Mouse (Mus musculus) cerebellum, adult 8-10 months (tissue): ENCODE results near the gene Triml2.

Source experiments
- DNase-seq: peaks from one replicate; pipeline ENCODE4 v3.0.0; 2022

Triml2 gene

GRCm38 (mm10) chr8:43180054-43180690 is at the start of gene Triml2:
Gene Triml2 (plus strand): TSS chr8:43180541.
- DNase-seq, result no peak

DNA sequence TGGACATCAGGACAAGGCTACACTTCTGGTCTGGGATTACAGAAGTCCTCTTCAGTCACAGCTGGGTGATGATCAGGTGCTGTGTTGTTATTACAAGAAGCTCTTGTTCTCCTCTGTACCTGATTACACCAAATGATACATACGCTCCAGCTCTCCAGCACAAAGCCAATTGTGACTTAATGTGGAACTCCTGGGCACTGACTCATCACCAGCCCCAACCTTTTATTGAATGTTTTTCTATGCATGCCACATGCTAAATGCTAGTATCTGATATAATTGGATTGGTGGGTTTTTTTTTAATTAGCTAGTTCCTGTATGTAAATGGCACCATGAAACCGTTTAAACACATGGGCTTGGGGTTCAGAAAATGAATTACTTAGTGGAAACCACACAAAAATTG is 39.0 kb upstream of the Triml2 start, which contains the start of gene Triml1:
Gene Triml1, minus strand, starts transcription at position 101 of the 400 bp plus-strand sequence.
- no peak for DNase-seq

DNA sequence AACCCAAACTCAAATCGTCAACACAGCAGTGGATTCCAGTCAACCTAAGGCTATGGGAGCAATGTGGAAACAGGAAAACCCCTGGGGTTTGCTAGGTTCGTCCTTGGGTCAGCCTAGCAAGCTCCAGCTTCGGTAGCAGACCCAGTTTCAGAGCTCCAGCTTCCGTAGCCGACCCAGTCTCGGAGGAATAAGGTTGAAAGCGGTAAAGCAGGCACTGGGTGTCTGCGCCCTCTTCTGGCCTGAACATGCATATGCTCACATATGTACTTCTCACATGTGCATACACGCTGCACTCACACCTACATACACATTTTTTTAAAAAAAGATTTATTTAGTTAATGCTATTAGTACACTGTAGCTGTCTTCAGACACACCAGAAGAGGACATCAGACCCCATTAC is 31.0 kb upstream of the Triml2 start:
- no peak for DNase-seq

DNA sequence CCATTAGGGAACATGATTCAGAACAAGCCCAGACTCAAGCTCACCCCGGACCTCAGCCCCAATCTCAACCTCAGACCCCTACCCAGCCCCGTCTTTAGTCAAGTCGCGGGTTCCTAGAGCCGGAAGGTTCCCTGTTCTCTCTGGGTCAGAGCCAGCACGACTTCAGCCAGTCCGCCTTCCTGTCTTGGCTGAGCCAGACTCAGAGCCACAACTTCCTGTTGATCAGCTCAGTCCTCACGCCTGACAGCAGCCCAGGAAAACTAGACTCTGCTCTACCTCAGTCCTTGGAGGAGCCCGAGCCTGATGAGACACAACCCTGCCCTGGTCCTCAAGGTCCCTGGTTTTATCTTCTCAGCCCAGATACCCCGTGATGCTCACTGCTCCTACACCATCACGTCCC is 17.1 kb upstream of the Triml2 start:
- DNase-seq, result no peak

DNA sequence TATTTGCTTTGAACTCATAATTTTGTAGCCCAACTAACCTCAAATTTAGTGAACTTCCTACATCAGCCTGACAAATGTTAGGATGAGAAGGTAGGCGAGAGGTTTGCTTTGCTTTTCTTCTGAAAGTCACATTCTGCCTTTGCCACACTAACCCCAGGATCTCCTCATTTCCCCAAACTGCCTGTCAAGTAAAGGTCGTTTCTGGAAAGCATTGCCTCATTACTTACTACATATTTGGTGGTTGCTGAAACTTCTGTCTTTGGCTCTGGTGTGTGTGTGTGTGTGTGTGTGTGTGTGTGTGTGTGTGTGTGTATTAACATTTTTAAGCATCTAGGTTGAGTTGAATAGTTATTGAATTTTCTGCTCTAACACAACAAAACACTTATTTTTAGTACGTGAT is 15.9 kb upstream of the Triml2 start:
- DNase-seq, result no peak

GRCm38 (mm10) chr8:43168083-43168482 is 12.3 kb upstream of the Triml2 start:
- no peak for DNase-seq

DNA sequence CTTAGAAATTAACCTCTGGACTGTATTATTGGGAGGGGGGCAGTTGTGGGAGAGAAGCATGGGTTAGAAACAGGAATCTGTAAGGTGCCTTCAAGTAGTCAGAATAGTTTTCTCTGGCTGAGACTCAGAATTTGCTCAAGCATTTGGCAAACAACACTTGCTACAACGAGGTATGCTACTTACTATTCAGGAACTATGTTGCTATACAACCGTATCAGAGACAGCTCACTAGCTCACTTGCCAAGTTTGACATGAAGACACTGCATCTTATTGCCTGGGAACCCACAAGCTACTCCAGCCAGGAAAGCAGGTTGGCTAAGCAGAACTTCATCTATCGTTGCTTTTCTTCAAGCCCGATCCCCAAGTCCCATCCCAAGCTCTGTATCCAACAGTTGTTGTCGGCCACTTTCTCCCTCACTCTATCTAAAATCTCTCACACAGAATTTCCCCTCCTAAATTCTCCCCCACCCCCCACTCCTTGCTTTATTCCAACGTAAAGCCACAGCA is 11.0 kb upstream of the Triml2 start:
- no peak for DNase-seq

GRCm38 (mm10) chr8:43176766-43177486 is 3.4 kb upstream of the Triml2 start:
- no peak for DNase-seq

- no peak for DNase-seq
Measured at GRCm38 (mm10) chr8:43178263-43178662, 2.1 kb upstream of the Triml2 start.

DNA sequence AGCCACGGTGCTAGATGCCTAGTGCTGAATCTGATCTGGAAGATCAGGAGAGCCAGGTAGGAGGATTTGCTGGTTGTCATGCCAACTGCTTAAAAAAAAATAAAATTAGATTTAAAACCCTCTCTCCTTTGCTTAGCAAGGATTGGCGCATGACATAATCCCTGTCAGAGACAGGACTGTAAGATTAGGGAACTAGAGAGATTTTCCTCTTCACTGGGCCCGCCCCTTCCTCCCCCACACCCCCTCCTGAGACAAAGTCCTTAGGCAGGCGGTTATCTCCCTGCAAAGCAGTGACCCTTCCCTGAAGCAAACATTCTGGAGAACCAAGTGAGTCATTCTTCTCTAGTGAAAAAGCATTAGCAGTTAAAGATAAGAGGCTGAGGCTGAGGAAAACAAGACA is 1.2 kb upstream of the Triml2 start:
- DNase-seq, result no peak

- no peak for DNase-seq
Measured at GRCm38 (mm10) chr8:43182281-43182680, 1.9 kb downstream of the Triml2 start.

- DNase-seq, result no peak
Measured at GRCm38 (mm10) chr8:43215554-43215953, 35.2 kb downstream of the Triml2 start.

GRCm38 (mm10) chr8:43243326-43243725 is 63.0 kb downstream of the Triml2 start:
- DNase-seq, result no peak
